Mouse (Mus musculus) granulocyte monocyte progenitor cell, adult 5-6 weeks (primary cell): ENCODE measurements at regions not wholly inside any gene's neighbourhood (a gene's known extent, or its start where the extent isn't known, plus 50 kb on each side); places are given as distances from the start of the nearest gene placed in this dataset.

Experiments
- ATAC-seq: replicated peaks from 2 replicates; pipeline ENCODE4 v1.8.0; 2016; ENCODE audit warnings: mild to moderate bottlenecking, moderate TSS enrichment, inconsistent platforms; ENCODE audit not compliant: poor library complexity, severe bottlenecking

GRCm38 (mm10) chr6:103306420-103307249 is 203.8 kb upstream of the Chl1 start:
- ATAC-seq = peak; percentile 79

- no peak for ATAC-seq
These were observed 203.2 kb upstream of the Chl1 start for GRCm38 (mm10) chr6:103307250-103307580.

GRCm38 (mm10) chr6:103312149-103312548 is 198.2 kb upstream of the Chl1 start:
- ATAC-seq = peak; percentile 71

- ATAC-seq = no peak
These were observed 197.5 kb upstream of the Chl1 start for GRCm38 (mm10) chr6:103312935-103313334.

- ATAC-seq = no peak
These were observed 192.3 kb upstream of the Chl1 start for GRCm38 (mm10) chr6:103318081-103318480.

GRCm38 (mm10) chr6:103318677-103319359 is 191.6 kb upstream of the Chl1 start:
- peak; percentile 85 for ATAC-seq

GRCm38 (mm10) chr6:103319964-103320363 is 190.4 kb upstream of the Chl1 start:
- ATAC-seq = no peak

- no peak for ATAC-seq
These were observed 189.8 kb upstream of the Chl1 start for GRCm38 (mm10) chr6:103320550-103320949.

- ATAC-seq = no peak
These were observed 189.3 kb upstream of the Chl1 start for GRCm38 (mm10) chr6:103321058-103321457.

- ATAC-seq = peak; percentile 77
These were observed 187.9 kb upstream of the Chl1 start for GRCm38 (mm10) chr6:103322442-103322841.

GRCm38 (mm10) chr6:103335683-103336082 is 174.7 kb upstream of the Chl1 start:
- no peak for ATAC-seq

GRCm38 (mm10) chr6:103339961-103340732 is 170.2 kb upstream of the Chl1 start:
- peak; percentile 89 for ATAC-seq

GRCm38 (mm10) chr6:103343515-103343914 is 166.9 kb upstream of the Chl1 start:
- no peak for ATAC-seq

GRCm38 (mm10) chr6:103344413-103344812 is 166.0 kb upstream of the Chl1 start:
- peak; percentile 20; the same call in 1 of the 2 replicates for ATAC-seq

GRCm38 (mm10) chr6:103345195-103345594 is 165.2 kb upstream of the Chl1 start:
- peak; percentile 84 for ATAC-seq

- peak; percentile 78 for ATAC-seq
These were observed 157.8 kb upstream of the Chl1 start for GRCm38 (mm10) chr6:103352405-103353124.

GRCm38 (mm10) chr6:103353346-103353745 is 157.0 kb upstream of the Chl1 start:
- ATAC-seq = no peak

GRCm38 (mm10) chr6:103366782-103367491 is 143.4 kb upstream of the Chl1 start:
- ATAC-seq = peak; percentile 92

- ATAC-seq = no peak
These were observed 135.4 kb upstream of the Chl1 start for GRCm38 (mm10) chr6:103374956-103375355.

GRCm38 (mm10) chr6:103377277-103377676 is 133.1 kb upstream of the Chl1 start:
- no peak for ATAC-seq
